9 mouse cellular contexts compared by ENCODE assay signal in the genomic region with DNA sequence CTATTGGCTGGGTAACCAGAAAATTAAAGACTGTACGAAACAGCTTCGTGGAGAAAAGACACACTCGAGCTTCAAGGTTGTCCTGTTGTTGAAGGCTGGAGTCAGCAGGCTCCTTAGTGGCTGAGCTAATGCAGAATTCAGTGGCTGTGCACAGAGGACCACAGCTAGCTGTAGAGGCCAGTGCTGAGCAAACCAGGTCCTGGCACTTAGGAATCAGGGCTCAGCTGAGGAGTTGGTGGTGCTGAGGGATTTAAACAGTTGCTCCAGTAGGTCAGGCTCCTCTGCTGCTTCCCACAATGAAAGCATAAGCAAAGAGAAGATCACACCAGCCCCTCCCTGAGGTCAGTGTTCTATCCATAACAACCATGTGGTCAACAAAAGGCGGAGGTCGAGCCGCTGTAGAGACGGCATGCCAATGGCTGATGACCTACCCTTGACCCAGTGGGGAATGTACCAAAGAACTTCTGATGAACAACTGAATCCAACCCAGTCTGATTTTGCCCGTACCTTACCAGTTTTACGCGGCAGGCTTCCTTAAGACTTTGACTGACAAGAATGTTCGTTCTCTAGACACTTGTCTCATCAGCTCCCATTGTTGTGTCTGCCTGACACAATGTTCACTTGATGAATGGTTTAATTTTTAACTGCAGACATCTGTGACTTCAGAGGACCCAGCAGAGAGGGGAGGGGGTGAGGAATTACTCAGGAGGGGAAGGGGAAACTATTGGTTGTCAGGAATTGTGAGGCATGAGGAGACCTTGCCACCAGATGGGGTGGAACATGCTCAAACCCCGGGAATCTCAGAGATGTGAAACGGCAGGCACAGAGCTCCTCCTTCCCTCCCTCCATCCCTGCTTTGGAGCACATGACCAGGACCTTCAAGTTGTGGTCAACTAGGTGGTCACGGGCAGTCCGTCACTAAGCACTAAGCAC. TPM values are rescaled to one million over a fixed set of nuclear protein-coding genes. Genes with fewer than 3 reads are reported as not detected.
DNase-seq lines count a peak whose midpoint lies in the region; ATAC-seq lines count a peak whose summit lies in the region.
"Had no signal": no experiment of that assay in that cellular context is flagged by ENCODE, and none has a peak within 500 bp of the region (broad histone marks: within the 10 kb centered on the region; RNA-seq: fewer than 3 reads in every experiment).

No protein-coding gene starts in this region.

- H3K4me3 ChIP-seq in intestine, embryonic 15.5 days (replicated peaks), result no peak overlapping the region

- ATAC-seq in intestine, embryonic 15.5 days, result no peak

- H3K9ac ChIP-seq in intestine, embryonic 15.5 days, result no peak overlapping the region

- no peaks in the 10 kb centered on the region for H3K9me3 ChIP-seq in intestine, embryonic 15.5 days

- peaks cover 32% of the 10 kb centered on the region for H3K4me1 ChIP-seq in intestine, embryonic 15.5 days (replicated peaks)

- H3K4me2 ChIP-seq in intestine, embryonic 15.5 days (replicated peaks), result peak overlapping the region; percentile 24; the same call in 1 of the 2 replicates

- no peaks in the 10 kb centered on the region for H3K36me3 ChIP-seq in intestine, embryonic 15.5 days

- WGBS in intestine, embryonic 15.5 days, result 23% methylated on average over 15 of the region's 15 CpGs

- peak overlapping the region; percentile 66 for H3K27ac ChIP-seq in intestine, embryonic 15.5 days
- H3K27ac ChIP-seq: macrophage had no signal

- H3K27me3 ChIP-seq in intestine, embryonic 15.5 days (replicated peaks), result no peaks in the 10 kb centered on the region

- peak; percentile 21 for DNase-seq in ES-CJ7 (ENCODE audit: low read depth, low spot score)
- DNase-seq in embryo, embryonic 10.5 days (ENCODE audit: low spot score), result peak; percentile 79
- peak; percentile 39 for DNase-seq in lung, postnatal 10 days
- DNase-seq in testis, postnatal 14 days (ENCODE audit: low spot score), result no peak
- no peak for DNase-seq in gastrocnemius, adult 18-20 months (ENCODE audit: low spot score)
- no peak for DNase-seq in adrenal gland, adult 18-20 months (ENCODE audit: low spot score in 2 of 2)
- no peak for DNase-seq in T-cell, adult 2 months (ENCODE audit: low spot score)

RNA-seq across cellular contexts. Expression of a gene that starts 57.6 kb away (rescaled TPM):
- polyA plus RNA-seq in intestine, embryonic 15.5 days (2015; fragmentation: Nextera tagmentation; extraction: Ambion mirVana), result 11.7 and 13.2 TPM in 2 replicates
- 1 to 10 TPM; 5.3 to 6.7 TPM for total RNA-seq in gastrocnemius, adult 18-20 months (2021)
- 10 to 100 TPM; 22.0 to 26.3 TPM for total RNA-seq in adrenal gland, adult 18-20 months (2021)

Comparison
In these comparisons a context has a peak if more than half of its experiments do, and no peak if none do; other contexts are left out.
1. DNase-seq: peak in ES-CJ7 (single experiment), embryo, embryonic 10.5 days (single experiment) and lung, postnatal 10 days (single experiment); none in testis, postnatal 14 days (single experiment), gastrocnemius, adult 18-20 months (single experiment), adrenal gland, adult 18-20 months (0 of 2) and T-cell, adult 2 months (single experiment).